Mouse (Mus musculus) MEL (cell line): ENCODE measurements at regions not wholly inside any gene's neighbourhood (a gene's known extent, or its start where the extent isn't known, plus 50 kb on each side); places are given as distances from the start of the nearest gene placed in this dataset.

Experiments used
- DNase-seq: peaks from one replicate; pipeline ENCODE4 v3.0.0; 2011; ENCODE audit warnings: low read depth, low spot score
- H3K27ac ChIP-seq: 2 replicates; pipeline ENCODE4 v1.5.1; 2012; ENCODE audit warnings: low read depth, mild to moderate bottlenecking, control low read depth, low read length, moderate library complexity; ENCODE audit not compliant: control insufficient read depth
- H3K27me3 ChIP-seq, 2 experiments: fragments of 150-350 bp in 1 of 2; sonication (generic) in 1 of 2; 2 replicates each; pipeline ENCODE4 v1.6.1; 2012; ENCODE audit warnings: low read length in 2 of 2, mild to moderate bottlenecking in 2 of 2, improper control_type of control experiment in 1 of 2, moderate library complexity in 1 of 2; ENCODE audit not compliant: insufficient read depth in 2 of 2, control insufficient read depth in 1 of 2
- H3K36me3 ChIP-seq, 2 experiments: 2 replicates each; pipeline ENCODE4 v1.6.1; 2012 to 2014; ENCODE audit warnings: low read length in 2 of 2, improper control_type of control experiment in 1 of 2, inconsistent platforms in 1 of 2, mild to moderate bottlenecking in 1 of 2; ENCODE audit not compliant: insufficient read depth in 2 of 2, control insufficient read depth in 1 of 2
- H3K4me1 ChIP-seq, 2 experiments: fragments of 150-350 bp in 1 of 2; sonication (generic) in 1 of 2; 2 replicates each; pipeline ENCODE4 v1.6.1; 2012; ENCODE audit warnings: low read length in 2 of 2, improper control_type of control experiment in 1 of 2, mild to moderate bottlenecking in 1 of 2; ENCODE audit not compliant: insufficient read depth in 2 of 2, control insufficient read depth in 1 of 2
- H3K4me3 ChIP-seq, 2 experiments: fragments of 150-350 bp in 1 of 2; sonication (generic) in 1 of 2; 2 replicates each; pipeline ENCODE4 v1.5.1; 2012; ENCODE audit warnings: low read depth in 2 of 2, low read length in 2 of 2, mild to moderate bottlenecking in 2 of 2, moderate library complexity in 2 of 2, control low read depth in 1 of 2, improper control_type of control experiment in 1 of 2; ENCODE audit not compliant: control insufficient read depth in 1 of 2, insufficient read depth in 1 of 2
- H3K79me2 ChIP-seq: 2 replicates; pipeline ENCODE4 v1.6.1; 2012; ENCODE audit warnings: mild to moderate bottlenecking, low read length, moderate library complexity; ENCODE audit not compliant: control insufficient read depth, poor library complexity, insufficient read depth
- H3K9ac ChIP-seq: 2 replicates; pipeline ENCODE4 v1.6.1; 2012; ENCODE audit warnings: low read depth, mild to moderate bottlenecking, control low read depth, low read length, moderate library complexity; ENCODE audit not compliant: control insufficient read depth, poor library complexity, severe bottlenecking
- H3K9me3 ChIP-seq: fragments of 150-350 bp; sonication (generic); replicated peaks from 2 replicates; pipeline ENCODE4 v1.6.1; 2012; ENCODE audit warnings: mild to moderate bottlenecking, low read length, improper control_type of control experiment, moderate library complexity; ENCODE audit not compliant: insufficient read depth
- BHLHE40 ChIP-seq: IDR thresholded peaks from 2 replicates; pipeline ENCODE4 v1.6.1; 2012; ENCODE audit warnings: low read depth, mild to moderate bottlenecking, inconsistent platforms, low read length, improper control_type of control experiment, borderline replicate concordance
- CHD1 ChIP-seq: IDR thresholded peaks from 2 replicates; pipeline ENCODE4 v1.6.1; 2012; ENCODE audit warnings: low read depth, mild to moderate bottlenecking, inconsistent platforms, low read length, improper control_type of control experiment
- CHD2 ChIP-seq: IDR thresholded peaks from 2 replicates; pipeline ENCODE4 v1.6.1; 2011; ENCODE audit warnings: low read length, improper control_type of control experiment
- E2F4 ChIP-seq: IDR thresholded peaks from 2 replicates; pipeline ENCODE4 v1.6.1; 2011; ENCODE audit warnings: low read depth, low read length, improper control_type of control experiment, borderline replicate concordance
- GABPA ChIP-seq: IDR thresholded peaks from 2 replicates; pipeline ENCODE4 v1.6.1; 2012; ENCODE audit warnings: low read depth, mild to moderate bottlenecking, inconsistent platforms, low read length, improper control_type of control experiment, moderate library complexity
- JUND ChIP-seq: IDR thresholded peaks from 2 replicates; pipeline ENCODE4 v1.6.1; 2011; ENCODE audit warnings: low read depth, mild to moderate bottlenecking, improper control_type of control experiment, low read length
- KAT2A ChIP-seq: conservative IDR thresholded peaks from 2 replicates; pipeline ENCODE4 v1.6.1; 2012; ENCODE audit warnings: low read depth, low read length, improper control_type of control experiment, inconsistent platforms
- MAX ChIP-seq: IDR thresholded peaks from 2 replicates; pipeline ENCODE4 v1.6.1; 2011; ENCODE audit warnings: low read length, improper control_type of control experiment
- POLR2A ChIP-seq, 2 experiments: IDR thresholded peaks; 2 replicates each; pipeline ENCODE4 v1.6.1; 2011 to 2012; ENCODE audit warnings: low read length in 2 of 2, mild to moderate bottlenecking in 2 of 2, control low read depth in 1 of 2, improper control_type of control experiment in 1 of 2, low read depth in 1 of 2, moderate library complexity in 1 of 2; ENCODE audit not compliant: control insufficient read depth in 1 of 2, insufficient read depth in 1 of 2, poor library complexity in 1 of 2
- RAD21 ChIP-seq: IDR thresholded peaks from 2 replicates; pipeline ENCODE4 v1.6.1; 2011; ENCODE audit warnings: mild to moderate bottlenecking, low read depth, low read length, improper control_type of control experiment
- RCOR1 ChIP-seq: IDR thresholded peaks from 2 replicates; pipeline ENCODE4 v1.6.1; 2012; ENCODE audit warnings: low read depth, mild to moderate bottlenecking, inconsistent platforms, low read length, improper control_type of control experiment
- SIN3A ChIP-seq: IDR thresholded peaks from 2 replicates; pipeline ENCODE4 v1.6.1; 2012; ENCODE audit warnings: low read length, improper control_type of control experiment, inconsistent platforms
- SMC3 ChIP-seq: IDR thresholded peaks from 2 replicates; pipeline ENCODE4 v1.6.1; 2011; ENCODE audit warnings: low read depth, low read length, improper control_type of control experiment
- TAL1 ChIP-seq: IDR thresholded peaks from 2 replicates; pipeline ENCODE4 v1.6.1; 2012; ENCODE audit warnings: mild to moderate bottlenecking, inconsistent platforms, low read length, moderate library complexity, mixed read lengths
- TBP ChIP-seq: IDR thresholded peaks from 2 replicates; pipeline ENCODE4 v1.8.0; 2011; ENCODE audit warnings: low read depth, low read length, improper control_type of control experiment
- UBTF ChIP-seq: IDR thresholded peaks from 2 replicates; pipeline ENCODE4 v1.6.1; 2012; ENCODE audit warnings: low read depth, mild to moderate bottlenecking, inconsistent platforms, low read length, improper control_type of control experiment, moderate library complexity, borderline replicate concordance; ENCODE audit not compliant: insufficient read depth
- USF1 ChIP-seq: IDR thresholded peaks from 2 replicates; pipeline ENCODE4 v1.6.1; 2014; ENCODE audit warnings: low read depth, mild to moderate bottlenecking, inconsistent platforms, low read length, improper control_type of control experiment, moderate library complexity
- USF2 ChIP-seq, 2 experiments: IDR thresholded peaks; 2 replicates each; pipeline ENCODE4 v1.6.1; 2011 to 2012; ENCODE audit warnings: improper control_type of control experiment in 2 of 2, low read length in 2 of 2, borderline replicate concordance in 1 of 2, inconsistent platforms in 1 of 2, low read depth in 1 of 2, mild to moderate bottlenecking in 1 of 2; ENCODE audit not compliant: insufficient read depth in 1 of 2
- ZMIZ1 ChIP-seq: IDR thresholded peaks from 2 replicates; pipeline ENCODE4 v1.6.1; 2012; ENCODE audit warnings: low read depth, mild to moderate bottlenecking, inconsistent platforms, low read length, improper control_type of control experiment, moderate library complexity

- no peak overlapping the region for H3K9ac ChIP-seq
- no peak overlapping the region for H3K27ac ChIP-seq
- TF ChIP-seq MAX (no peak), GABPA (no peak), CHD2 (no peak), BHLHE40 (no peak), TBP (no peak), ZMIZ1 (no peak), KAT2A (no peak), USF1 (no peak), TAL1 (no peak)
- peaks cover 0 to 2% of the 10 kb centered on the region in 2 experiments; a peak in 1 of 4 replicates for H3K27me3 ChIP-seq
- no peaks in the 10 kb centered on the region for H3K36me3 ChIP-seq
- no peak overlapping the region for H3K4me3 ChIP-seq
- no peaks in the 10 kb centered on the region for H3K9me3 ChIP-seq
- no peak for DNase-seq
- no peaks in the 10 kb centered on the region for H3K79me2 ChIP-seq
- no peaks in the 10 kb centered on the region for H3K4me1 ChIP-seq
These were observed 123.4 kb downstream of the Dll1 start for GRCm38 (mm10) chr17:15253271-15253670.

- Histone ChIP-seq H3K9me3 (no peaks in the 10 kb centered on the region), H3K79me2 (no peaks in the 10 kb centered on the region), H3K4me1 (no peaks in the 10 kb centered on the region), H3K9ac (no peak overlapping the region), H3K4me3 (no peak overlapping the region), H3K27ac (no peak overlapping the region)
- TF ChIP-seq ZMIZ1 (no peak), CHD1 (no peak), POLR2A (IDR thresholded peaks at IDR 0.05; ENCODE audit: control insufficient read depth in 1 of 2, insufficient read depth in 1 of 2, low read depth in 1 of 2, low read length in 2 of 2, poor library complexity in 1 of 2) (no peak), KAT2A (no peak), JUND (no peak), RAD21 (no peak), E2F4 (no peak), RCOR1 (no peak), USF2 (IDR thresholded peaks at IDR 0.05; ENCODE audit: borderline replicate concordance in 1 of 2, insufficient read depth in 1 of 2, low read depth in 1 of 2, low read length in 2 of 2) (no peak), UBTF (no peak), SMC3 (no peak), BHLHE40 (no peak), SIN3A (no peak), TAL1 (no peak)
- TF ChIP-seq, all 39 proteins: peak for 0
- DNase-seq: no peak
- no peaks in the 10 kb centered on the region for H3K36me3 ChIP-seq
- H3K27me3 ChIP-seq: peaks cover 0 to 2% of the 10 kb centered on the region in 2 experiments; a peak in 1 of 4 replicates
These were observed 124.5 kb downstream of the Dll1 start for GRCm38 (mm10) chr17:15252187-15252586.
